Mouse (Mus musculus) limb, embryonic 12.5 days (tissue): ENCODE results near the gene Slc35b2. TPM values are rescaled to one million over a fixed set of nuclear protein-coding genes. Genes with fewer than 3 reads are reported as not detected.

Source experiments
- ATAC-seq: fragments of 200-750 bp; cut with Nextera tagmentation; 2 replicates; pipeline ENCODE4 v1.8.0; 2017; ENCODE audit warnings: low read depth, moderate TSS enrichment; ENCODE audit not compliant: insufficient number of reproducible peaks, insufficient read depth, low FRiP score, low TSS enrichment
- H3K27ac ChIP-seq: fragments of 300-500 bp; sonication (generic); 2 replicates; pipeline ENCODE4 v1.5.1; 2016; ENCODE audit warnings: mild to moderate bottlenecking, moderate library complexity
- H3K27me3 ChIP-seq: fragments of 300-500 bp; sonication (generic); 2 replicates; pipeline ENCODE4 v1.6.1; 2016; ENCODE audit warnings: mild to moderate bottlenecking, moderate library complexity
- H3K36me3 ChIP-seq: fragments of 300-500 bp; sonication (generic); 2 replicates; pipeline ENCODE4 v1.6.1; 2016; ENCODE audit warnings: mild to moderate bottlenecking, moderate library complexity
- H3K4me1 ChIP-seq: fragments of 300-500 bp; sonication (generic); replicated peaks from 2 replicates; pipeline ENCODE4 v1.6.1; 2016
- H3K4me2 ChIP-seq: fragments of 300-500 bp; sonication (generic); 2 replicates; pipeline ENCODE4 v1.6.1; 2016; ENCODE audit warnings: mild to moderate bottlenecking, moderate library complexity
- H3K4me3 ChIP-seq: fragments of 300-500 bp; sonication (generic); replicated peaks from 2 replicates; pipeline ENCODE4 v1.5.1; 2016; ENCODE audit warnings: mild to moderate bottlenecking
- H3K9ac ChIP-seq: fragments of 300-500 bp; sonication (generic); replicated peaks from 2 replicates; pipeline ENCODE4 v1.6.1; 2016; ENCODE audit warnings: mild to moderate bottlenecking, moderate library complexity
- H3K9me3 ChIP-seq: fragments of 300-500 bp; sonication (generic); 2 replicates; pipeline ENCODE4 v1.6.1; 2016; ENCODE audit warnings: mild to moderate bottlenecking, moderate library complexity
- WGBS: fragments of 180-500 bp; shearing (Covaris S2); methylation state at CpG from one replicate; pipeline ENCODE4 v1.1.7; 2016; 5-methylcytosine and 5-hydroxymethylcytosine counted together
- polyA plus RNA-seq: library from polyadenylated mRNA; unstranded; fragments of >200 nt; fragmentation: Nextera tagmentation; extraction: Ambion mirVana; gene quantifications from 2 replicates; pipeline ENCODE4 v1.2.1, GENCODE M21; 2016

Gene Slc35b2
- polyA plus RNA-seq, 1 experiment from 2014 or later = 96.9 TPM

- H3K27me3 ChIP-seq = peaks cover 37% of the 10 kb centered on the region
- H3K4me2 ChIP-seq = peak overlapping the region; percentile 94
- peak overlapping the region; percentile 72 for H3K9ac ChIP-seq
- H3K9me3 ChIP-seq = no peaks in the 10 kb centered on the region
- H3K4me1 ChIP-seq = peaks cover 29% of the 10 kb centered on the region
- H3K36me3 ChIP-seq = 0 out of 2 replicates have a peak, but pooled peaks cover 6% of the 10 kb centered on the region
- H3K27ac ChIP-seq = no peak overlapping the region
- ATAC-seq = no peak
- H3K4me3 ChIP-seq = peak overlapping the region; percentile 58
- 4% methylated on average over 14 of the region's 14 CpGs for WGBS
Observed at GRCm38 (mm10) chr17:45556107-45556489, 7.6 kb upstream of the Slc35b2 start.

- 77% methylated on average over 3 of the region's 3 CpGs for WGBS
- H3K4me3 ChIP-seq = peak overlapping the region; percentile 58
- 0 out of 2 replicates have a peak, but pooled peaks cover 6% of the 10 kb centered on the region for H3K36me3 ChIP-seq
- H3K9ac ChIP-seq = 0 out of 2 replicates have a peak overlapping the region, but pooled peaks have one; percentile 34
- H3K27me3 ChIP-seq = peaks cover 32% of the 10 kb centered on the region
- H3K27ac ChIP-seq = no peak overlapping the region
- H3K9me3 ChIP-seq = no peaks in the 10 kb centered on the region
- H3K4me2 ChIP-seq = peak overlapping the region; percentile 94
- no peak for ATAC-seq
- H3K4me1 ChIP-seq = peaks cover 29% of the 10 kb centered on the region
Observed at GRCm38 (mm10) chr17:45556514-45557245, 7.0 kb upstream of the Slc35b2 start.

- H3K9ac ChIP-seq = peak overlapping the region; percentile 34; the same call in 1 of the 2 replicates
- WGBS = 72% methylated on average over 7 of the region's 7 CpGs
- peaks cover 26% of the 10 kb centered on the region for H3K4me1 ChIP-seq
- H3K9me3 ChIP-seq = no peaks in the 10 kb centered on the region
- peaks cover 32% of the 10 kb centered on the region for H3K27me3 ChIP-seq
- H3K4me2 ChIP-seq = peak overlapping the region; percentile 94
- H3K4me3 ChIP-seq = no peak overlapping the region
- ATAC-seq = no peak
- no peak overlapping the region for H3K27ac ChIP-seq
- 0 out of 2 replicates have a peak, but pooled peaks cover 6% of the 10 kb centered on the region for H3K36me3 ChIP-seq
Observed at GRCm38 (mm10) chr17:45557246-45557824, 6.3 kb upstream of the Slc35b2 start.

GRCm38 (mm10) chr17:45557998-45558862 is 5.4 kb upstream of the Slc35b2 start:
- H3K9me3 ChIP-seq = no peaks in the 10 kb centered on the region
- H3K36me3 ChIP-seq = 0 out of 2 replicates have a peak, but pooled peaks cover 6% of the 10 kb centered on the region
- no peak for ATAC-seq
- H3K4me2 ChIP-seq = 0 out of 2 replicates have a peak overlapping the region, but pooled peaks have one; percentile 94
- no peak overlapping the region for H3K4me3 ChIP-seq
- H3K27me3 ChIP-seq = peaks cover 32% of the 10 kb centered on the region
- 71% methylated on average over 16 of the region's 16 CpGs for WGBS
- peaks cover 26% of the 10 kb centered on the region for H3K4me1 ChIP-seq
- no peak overlapping the region for H3K27ac ChIP-seq
- H3K9ac ChIP-seq = peak overlapping the region; percentile 34; the same call in 1 of the 2 replicates

- Histone ChIP-seq H3K36me3 (peaks cover 7% of the 10 kb centered on the region; the same call in 1 of the 2 replicates), H3K9me3 (no peaks in the 10 kb centered on the region), H3K4me2 (no peak overlapping the region), H3K27me3 (peaks cover 25% of the 10 kb centered on the region), H3K27ac (no peak overlapping the region), H3K9ac (no peak overlapping the region), H3K4me3 (no peak overlapping the region), H3K4me1 (peaks cover 32% of the 10 kb centered on the region)
- ATAC-seq = no peak
- WGBS = 86% methylated on average over 15 of the region's 15 CpGs
Observed at GRCm38 (mm10) chr17:45559732-45560525, 3.7 kb upstream of the Slc35b2 start.

GRCm38 (mm10) chr17:45563216-45563615 is 458 bp upstream of the Slc35b2 start:
- Histone ChIP-seq H3K9me3 (no peaks in the 10 kb centered on the region), H3K27ac (no peak overlapping the region), H3K27me3 (peaks cover under 1% of the 10 kb centered on the region; the same call in 1 of the 2 replicates), H3K9ac (no peak overlapping the region), H3K36me3 (peaks cover 40% of the 10 kb centered on the region), H3K4me2 (peak overlapping the region; percentile 97), H3K4me1 (peaks cover 16% of the 10 kb centered on the region), H3K4me3 (no peak overlapping the region)
- ATAC-seq = no peak
- WGBS = 77% methylated on average over 12 of the region's 12 CpGs

GRCm38 (mm10) chr17:45564531-45565084 is 934 bp downstream of the Slc35b2 start:
- WGBS = 12% methylated on average over 18 of the region's 18 CpGs
- H3K4me1 ChIP-seq = peaks cover 18% of the 10 kb centered on the region
- H3K9ac ChIP-seq = peak overlapping the region; percentile 87
- no peaks in the 10 kb centered on the region for H3K27me3 ChIP-seq
- H3K9me3 ChIP-seq = no peaks in the 10 kb centered on the region
- peak overlapping the region; percentile 97 for H3K4me2 ChIP-seq
- H3K27ac ChIP-seq = peak overlapping the region; percentile 88
- peaks cover 54% of the 10 kb centered on the region for H3K36me3 ChIP-seq
- no peak for ATAC-seq
- peak overlapping the region; percentile 84 for H3K4me3 ChIP-seq

GRCm38 (mm10) chr17:45565103-45565502 is 1.4 kb downstream of the Slc35b2 start:
- no peak for ATAC-seq
- peak overlapping the region; percentile 97 for H3K4me2 ChIP-seq
- peaks cover 57% of the 10 kb centered on the region for H3K36me3 ChIP-seq
- WGBS = 95% methylated on average over 11 of the region's 11 CpGs
- peak overlapping the region; percentile 87 for H3K9ac ChIP-seq
- peak overlapping the region; percentile 88 for H3K27ac ChIP-seq
- H3K9me3 ChIP-seq = no peaks in the 10 kb centered on the region
- H3K27me3 ChIP-seq = no peaks in the 10 kb centered on the region
- H3K4me1 ChIP-seq = peaks cover 22% of the 10 kb centered on the region
- peak overlapping the region; percentile 84 for H3K4me3 ChIP-seq

- Histone ChIP-seq H3K4me1 (peaks cover 26% of the 10 kb centered on the region), H3K27me3 (no peaks in the 10 kb centered on the region), H3K27ac (0 out of 2 replicates have a peak overlapping the region, but pooled peaks have one; percentile 5), H3K9me3 (no peaks in the 10 kb centered on the region), H3K4me2 (no peak overlapping the region), H3K4me3 (no peak overlapping the region), H3K36me3 (peaks cover 62% of the 10 kb centered on the region), H3K9ac (no peak overlapping the region)
- no peak for ATAC-seq
- 81% methylated on average over 1 of the region's 1 CpGs for WGBS
Observed at GRCm38 (mm10) chr17:45566031-45566359, 2.3 kb downstream of the Slc35b2 start.
